Mouse (Mus musculus): ENCODE measurements around the gene Srgap2. TPM values are rescaled to one million over a fixed set of nuclear protein-coding genes. Genes with fewer than 3 reads are reported as not detected.

The Srgap2 gene
- polyA plus RNA-seq, 1 experiment: 83.8 TPM

- Histone ChIP-seq H3K27me3 (ENCODE audit: control insufficient read depth, insufficient read depth, low read length, poor library complexity, severe bottlenecking) (no peaks in the 10 kb centered on the region), H3K4me1 (ENCODE audit: control insufficient read depth, insufficient read depth, low read length) (peaks cover 2% of the 10 kb centered on the region), H3K36me3 (ENCODE audit: control insufficient read depth, insufficient read depth, low read length, poor library complexity, severe bottlenecking) (no peaks in the 10 kb centered on the region), H3K9ac (ENCODE audit: low read depth, poor library complexity, severe bottlenecking) (no peak overlapping the region), H3K9me3 (replicated peaks; ENCODE audit: control insufficient read depth, insufficient read depth, low read length, poor library complexity, severe bottlenecking) (no peaks in the 10 kb centered on the region), H3K4me3 (ENCODE audit: low read depth, low read length) (no peak overlapping the region), H3K27ac (ENCODE audit: insufficient read depth, low read length) (no peak overlapping the region)
- TF ChIP-seq POLR2A (IDR thresholded peaks at IDR 0.05; ENCODE audit: insufficient read depth, low read length) (no peak), CTCF (IDR thresholded peaks at IDR 0.05; ENCODE audit: low read depth, low read length) (no peak), EP300 (IDR thresholded peaks at IDR 0.05; ENCODE audit: insufficient read depth, low read depth, low read length) (no peak)
These were observed 72.8 kb downstream of the Srgap2 start for GRCm38 (mm10) chr1:131454386-131454785.

- Histone ChIP-seq H3K4me3 (ENCODE audit: low read depth, low read length) (no peak overlapping the region), H3K4me1 (ENCODE audit: control insufficient read depth, insufficient read depth, low read length) (peaks cover 2% of the 10 kb centered on the region), H3K27me3 (ENCODE audit: control insufficient read depth, insufficient read depth, low read length, poor library complexity, severe bottlenecking) (no peaks in the 10 kb centered on the region), H3K36me3 (ENCODE audit: control insufficient read depth, insufficient read depth, low read length, poor library complexity, severe bottlenecking) (no peaks in the 10 kb centered on the region), H3K9me3 (replicated peaks; ENCODE audit: control insufficient read depth, insufficient read depth, low read length, poor library complexity, severe bottlenecking) (no peaks in the 10 kb centered on the region), H3K9ac (ENCODE audit: low read depth, poor library complexity, severe bottlenecking) (no peak overlapping the region), H3K27ac (ENCODE audit: insufficient read depth, low read length) (no peak overlapping the region)
- TF ChIP-seq CTCF (IDR thresholded peaks at IDR 0.05; ENCODE audit: low read depth, low read length) (no peak), POLR2A (IDR thresholded peaks at IDR 0.05; ENCODE audit: insufficient read depth, low read length) (no peak), EP300 (IDR thresholded peaks at IDR 0.05; ENCODE audit: insufficient read depth, low read depth, low read length) (no peak)
These were observed 73.8 kb downstream of the Srgap2 start for GRCm38 (mm10) chr1:131453335-131453734.

GRCm38 (mm10) chr1:131448373-131448772, 78.8 kb downstream of the Srgap2 start:
- H3K36me3 ChIP-seq (ENCODE audit: control insufficient read depth, insufficient read depth, low read length, poor library complexity, severe bottlenecking): no peaks in the 10 kb centered on the region
- no peak overlapping the region for H3K9ac ChIP-seq (ENCODE audit: low read depth, poor library complexity, severe bottlenecking)
- no peaks in the 10 kb centered on the region for H3K27me3 ChIP-seq (ENCODE audit: control insufficient read depth, insufficient read depth, low read length, poor library complexity, severe bottlenecking)
- H3K4me3 ChIP-seq (ENCODE audit: low read depth, low read length): no peak overlapping the region
- H3K4me1 ChIP-seq (ENCODE audit: control insufficient read depth, insufficient read depth, low read length): no peaks in the 10 kb centered on the region
- H3K9me3 ChIP-seq (replicated peaks; ENCODE audit: control insufficient read depth, insufficient read depth, low read length, poor library complexity, severe bottlenecking): no peaks in the 10 kb centered on the region
- TF ChIP-seq EP300 (IDR thresholded peaks at IDR 0.05; ENCODE audit: insufficient read depth, low read depth, low read length): no peak
- no peak for TF ChIP-seq POLR2A (IDR thresholded peaks at IDR 0.05; ENCODE audit: insufficient read depth, low read length)
- TF ChIP-seq CTCF (IDR thresholded peaks at IDR 0.05; ENCODE audit: low read depth, low read length): no peak
- H3K27ac ChIP-seq (ENCODE audit: insufficient read depth, low read length): no peak overlapping the region

- H3K4me3 ChIP-seq (ENCODE audit: low read depth, low read length): no peak overlapping the region
- no peaks in the 10 kb centered on the region for H3K9me3 ChIP-seq (replicated peaks; ENCODE audit: control insufficient read depth, insufficient read depth, low read length, poor library complexity, severe bottlenecking)
- no peak for TF ChIP-seq CTCF (IDR thresholded peaks at IDR 0.05; ENCODE audit: low read depth, low read length)
- no peak for TF ChIP-seq POLR2A (IDR thresholded peaks at IDR 0.05; ENCODE audit: insufficient read depth, low read length)
- TF ChIP-seq EP300 (IDR thresholded peaks at IDR 0.05; ENCODE audit: insufficient read depth, low read depth, low read length): no peak
- no peaks in the 10 kb centered on the region for H3K27me3 ChIP-seq (ENCODE audit: control insufficient read depth, insufficient read depth, low read length, poor library complexity, severe bottlenecking)
- no peak overlapping the region for H3K27ac ChIP-seq (ENCODE audit: insufficient read depth, low read length)
- H3K36me3 ChIP-seq (ENCODE audit: control insufficient read depth, insufficient read depth, low read length, poor library complexity, severe bottlenecking): no peaks in the 10 kb centered on the region
- H3K4me1 ChIP-seq (ENCODE audit: control insufficient read depth, insufficient read depth, low read length): no peaks in the 10 kb centered on the region
- no peak overlapping the region for H3K9ac ChIP-seq (ENCODE audit: low read depth, poor library complexity, severe bottlenecking)
These were observed 79.8 kb downstream of the Srgap2 start for GRCm38 (mm10) chr1:131447333-131447732.

GRCm38 (mm10) chr1:131446577-131446976, 80.6 kb downstream of the Srgap2 start:
- TF ChIP-seq EP300 (IDR thresholded peaks at IDR 0.05; ENCODE audit: insufficient read depth, low read depth, low read length) (no peak), CTCF (IDR thresholded peaks at IDR 0.05; ENCODE audit: low read depth, low read length) (no peak), POLR2A (IDR thresholded peaks at IDR 0.05; ENCODE audit: insufficient read depth, low read length) (no peak)
- H3K36me3 ChIP-seq (ENCODE audit: control insufficient read depth, insufficient read depth, low read length, poor library complexity, severe bottlenecking): no peaks in the 10 kb centered on the region
- no peaks in the 10 kb centered on the region for H3K9me3 ChIP-seq (replicated peaks; ENCODE audit: control insufficient read depth, insufficient read depth, low read length, poor library complexity, severe bottlenecking)
- H3K4me3 ChIP-seq (ENCODE audit: low read depth, low read length): no peak overlapping the region
- H3K9ac ChIP-seq (ENCODE audit: low read depth, poor library complexity, severe bottlenecking): no peak overlapping the region
- H3K27me3 ChIP-seq (ENCODE audit: control insufficient read depth, insufficient read depth, low read length, poor library complexity, severe bottlenecking): no peaks in the 10 kb centered on the region
- no peaks in the 10 kb centered on the region for H3K4me1 ChIP-seq (ENCODE audit: control insufficient read depth, insufficient read depth, low read length)
- no peak overlapping the region for H3K27ac ChIP-seq (ENCODE audit: insufficient read depth, low read length)

GRCm38 (mm10) chr1:131438556-131438955, 88.6 kb downstream of the Srgap2 start:
- Histone ChIP-seq H3K9me3 (replicated peaks; ENCODE audit: control insufficient read depth, insufficient read depth, low read length, poor library complexity, severe bottlenecking) (no peaks in the 10 kb centered on the region), H3K27ac (ENCODE audit: insufficient read depth, low read length) (no peak overlapping the region)
- TF ChIP-seq EP300 (IDR thresholded peaks at IDR 0.05; ENCODE audit: insufficient read depth, low read depth, low read length) (no peak), CTCF (IDR thresholded peaks at IDR 0.05; ENCODE audit: low read depth, low read length) (no peak), POLR2A (IDR thresholded peaks at IDR 0.05; ENCODE audit: insufficient read depth, low read length) (no peak)

More at GRCm38 (mm10) chr1:131438556-131438955, 88.6 kb downstream of the Srgap2 start:
- no peaks in the 10 kb centered on the region for H3K4me1 ChIP-seq (ENCODE audit: control insufficient read depth, insufficient read depth, low read length)
- H3K9ac ChIP-seq (ENCODE audit: low read depth, poor library complexity, severe bottlenecking): no peak overlapping the region
- peaks cover 2% of the 10 kb centered on the region; the same call in 1 of the 2 replicates for H3K36me3 ChIP-seq (ENCODE audit: control insufficient read depth, insufficient read depth, low read length, poor library complexity, severe bottlenecking)
- H3K4me3 ChIP-seq (ENCODE audit: low read depth, low read length): no peak overlapping the region
- no peaks in the 10 kb centered on the region for H3K27me3 ChIP-seq (ENCODE audit: control insufficient read depth, insufficient read depth, low read length, poor library complexity, severe bottlenecking)

All from ES-Bruce4 (cell line).